Mouse (Mus musculus) C2C12 (cell line): ENCODE data around the gene Prcc. TPM values are rescaled to one million over a fixed set of nuclear protein-coding genes. Genes with fewer than 3 reads are reported as not detected.
A peak's percentile ranks its signal among the peaks of the same experiment; 100 is the strongest.
"Not testable (repeated sequence)": the region's sequence is repeated elsewhere in the genome, so short reads cannot be mapped to it uniquely, and the experiment has no call there.

Source experiments
- H3K27me3 ChIP-seq: one replicate; pipeline ENCODE4 v1.6.1; 2011; ENCODE audit not compliant: control insufficient read depth, insufficient read depth, insufficient read length
- H3K36me3 ChIP-seq: one replicate; pipeline ENCODE4 v1.6.1; 2011; ENCODE audit not compliant: control insufficient read depth, insufficient read depth
- H3K4me3 ChIP-seq: one replicate; pipeline ENCODE4 v1.5.1; 2011; ENCODE audit warnings: mild to moderate bottlenecking, control low read depth; ENCODE audit not compliant: poor library complexity, insufficient read depth, severe bottlenecking
- H3K79me2 ChIP-seq: one replicate; pipeline ENCODE4 v1.6.1; 2011; ENCODE audit not compliant: control insufficient read depth, insufficient read depth
- H3K79me3 ChIP-seq: one replicate; pipeline ENCODE4 v1.6.1; 2011; ENCODE audit warnings: low read depth, control low read depth
- H3ac ChIP-seq: one replicate; pipeline ENCODE3; 2011; ENCODE audit warnings: low read depth; ENCODE audit not compliant: control insufficient read depth, insufficient read length
- CEBPB ChIP-seq: IDR thresholded peaks from one replicate; pipeline ENCODE4 v1.6.1; 2011; ENCODE audit warnings: low read depth, mild to moderate bottlenecking, control low read depth, moderate library complexity
- CTCF ChIP-seq: IDR thresholded peaks from one replicate; pipeline ENCODE4 v1.5.1; 2011; ENCODE audit not compliant: control insufficient read depth, insufficient read depth, insufficient read length
- FOSL1 ChIP-seq: IDR thresholded peaks from one replicate; pipeline ENCODE4 v1.8.0; 2011; ENCODE audit warnings: mild to moderate bottlenecking, low read length; ENCODE audit not compliant: poor library complexity, insufficient read depth, severe bottlenecking
- MAX ChIP-seq: IDR thresholded peaks from one replicate; pipeline ENCODE4 v1.6.1; 2011; ENCODE audit warnings: mild to moderate bottlenecking, control low read depth
- MYOD1 ChIP-seq: IDR thresholded peaks from one replicate; pipeline ENCODE4 v1.6.1; 2011; ENCODE audit warnings: low read depth; ENCODE audit not compliant: control insufficient read depth, insufficient read length
- MYOG ChIP-seq: IDR thresholded peaks from one replicate; pipeline ENCODE4 v1.6.1; 2011; ENCODE audit not compliant: control insufficient read depth, insufficient read length; ENCODE audit errors: extremely low read depth
- USF1 ChIP-seq: IDR thresholded peaks from one replicate; pipeline ENCODE4 v1.6.1; 2011; ENCODE audit warnings: low read depth, mild to moderate bottlenecking, control low read depth, moderate library complexity
- polyA plus RNA-seq: library from polyadenylated mRNA; unstranded; fragments of >200 nt; fragmentation: generic; extraction: Trizol; gene quantifications from one replicate; pipeline ENCODE4 v1.2.1, GENCODE M21; 2012; ENCODE audit warnings: missing spikeins

Gene Prcc
- polyA plus RNA-seq, 1 experiment = 44.3 TPM

- no peaks in the 10 kb centered on the region for H3K27me3 ChIP-seq
- H3K36me3 ChIP-seq = no peaks in the 10 kb centered on the region
- H3K79me3 ChIP-seq = no peaks in the 10 kb centered on the region
- peaks cover under 1% of the 10 kb centered on the region for H3K79me2 ChIP-seq
- TF ChIP-seq MYOG = no peak
- no peak for TF ChIP-seq CEBPB
- no peak for TF ChIP-seq MAX
- TF ChIP-seq FOSL1 = no peak
- TF ChIP-seq CTCF = no peak
- TF ChIP-seq USF1 = no peak
- no peak overlapping the region for H3K4me3 ChIP-seq
- H3ac ChIP-seq = no peak overlapping the region
Observed at GRCm38 (mm10) chr3:87901036-87901624, 15.7 kb upstream of the Prcc start.

GRCm38 (mm10) chr3:87899776-87900175 lies 14.4 kb upstream of the Prcc start:
- no peaks in the 10 kb centered on the region for H3K79me2 ChIP-seq
- TF ChIP-seq CEBPB = no peak
- no peak for TF ChIP-seq MAX
- no peak for TF ChIP-seq USF1
- TF ChIP-seq MYOD1 = no peak
- no peak for TF ChIP-seq MYOG
- TF ChIP-seq CTCF = no peak
- no peak for TF ChIP-seq FOSL1
- H3K4me3 ChIP-seq = no peak overlapping the region
- no peaks in the 10 kb centered on the region for H3K27me3 ChIP-seq
- H3K79me3 ChIP-seq = no peaks in the 10 kb centered on the region
- H3ac ChIP-seq = no peak overlapping the region
- no peaks in the 10 kb centered on the region for H3K36me3 ChIP-seq

- H3K79me2 ChIP-seq = no peaks in the 10 kb centered on the region
- no peak for TF ChIP-seq FOSL1
- no peak for TF ChIP-seq USF1
- TF ChIP-seq CEBPB = no peak
- no peaks in the 10 kb centered on the region for H3K79me3 ChIP-seq
- no peaks in the 10 kb centered on the region for H3K27me3 ChIP-seq
- H3ac ChIP-seq = no peak overlapping the region
- no peak overlapping the region for H3K4me3 ChIP-seq
- no peaks in the 10 kb centered on the region for H3K36me3 ChIP-seq
Observed at GRCm38 (mm10) chr3:87899266-87899665, 13.9 kb upstream of the Prcc start.

GRCm38 (mm10) chr3:87893367-87893905 lies 8.0 kb upstream of the Prcc start:
- H3K79me3 ChIP-seq = no peaks in the 10 kb centered on the region
- TF ChIP-seq MAX (no peak), CTCF (no peak), USF1 (no peak), MYOG (no peak), FOSL1 (no peak), MYOD1 (no peak), CEBPB (no peak)
- H3ac ChIP-seq = no peak overlapping the region
- H3K79me2 ChIP-seq = no peaks in the 10 kb centered on the region
- no peaks in the 10 kb centered on the region for H3K36me3 ChIP-seq
- no peak overlapping the region for H3K4me3 ChIP-seq
- H3K27me3 ChIP-seq = no peaks in the 10 kb centered on the region

GRCm38 (mm10) chr3:87891481-87891880 lies 6.1 kb upstream of the Prcc start:
- H3K36me3 ChIP-seq = no peaks in the 10 kb centered on the region
- TF ChIP-seq CTCF (no peak), CEBPB (peak; percentile 32)

GRCm38 (mm10) chr3:87887400-87887799 lies 2.0 kb upstream of the Prcc start:
- not testable (repeated sequence) for H3ac ChIP-seq, H3K27me3 ChIP-seq, H3K4me3 ChIP-seq, H3K36me3 ChIP-seq
- Histone ChIP-seq H3K79me2 (peaks cover 29% of the 10 kb centered on the region), H3K79me3 (peaks cover 24% of the 10 kb centered on the region)

More at GRCm38 (mm10) chr3:87891481-87891880, 6.1 kb upstream of the Prcc start:
- H3K79me2 ChIP-seq = no peaks in the 10 kb centered on the region
- no peak overlapping the region for H3ac ChIP-seq
- no peak overlapping the region for H3K4me3 ChIP-seq
- H3K79me3 ChIP-seq = no peaks in the 10 kb centered on the region
- no peaks in the 10 kb centered on the region for H3K27me3 ChIP-seq
